Mouse (Mus musculus) neural tube, embryonic 12.5 days (tissue): ENCODE results near the gene Tmem178. TPM values are rescaled to one million over a fixed set of nuclear protein-coding genes. Genes with fewer than 3 reads are reported as not detected.

Source experiments
- ATAC-seq: fragments of 200-750 bp; cut with Nextera tagmentation; 2 replicates; pipeline ENCODE4 v1.8.0; 2017; ENCODE audit warnings: low read depth, mild to moderate bottlenecking, moderate TSS enrichment, moderate library complexity; ENCODE audit not compliant: low FRiP score
- H3K27ac ChIP-seq: fragments of 300-500 bp; sonication (generic); 2 replicates; pipeline ENCODE4 v1.5.1; 2016
- H3K27me3 ChIP-seq: fragments of 300-500 bp; sonication (generic); replicated peaks from 2 replicates; pipeline ENCODE4 v1.6.1; 2016; ENCODE audit warnings: mild to moderate bottlenecking
- H3K36me3 ChIP-seq: fragments of 300-500 bp; sonication (generic); 2 replicates; pipeline ENCODE4 v1.6.1; 2016; ENCODE audit warnings: mild to moderate bottlenecking
- H3K4me1 ChIP-seq: fragments of 300-500 bp; sonication (generic); 2 replicates; pipeline ENCODE4 v1.6.1; 2016
- H3K4me2 ChIP-seq: fragments of 300-500 bp; sonication (generic); replicated peaks from 2 replicates; pipeline ENCODE4 v1.6.1; 2016; ENCODE audit warnings: mild to moderate bottlenecking
- H3K4me3 ChIP-seq: fragments of 300-500 bp; sonication (generic); 2 replicates; pipeline ENCODE4 v1.5.1; 2016
- H3K9ac ChIP-seq: fragments of 300-500 bp; sonication (generic); 2 replicates; pipeline ENCODE4 v1.6.1; 2016; ENCODE audit warnings: mild to moderate bottlenecking
- H3K9me3 ChIP-seq: fragments of 300-500 bp; sonication (generic); 2 replicates; pipeline ENCODE4 v1.6.1; 2016; ENCODE audit warnings: mild to moderate bottlenecking
- WGBS: fragments of 180-500 bp; shearing (Covaris S2); methylation state at CpG from one replicate; pipeline ENCODE4 v1.1.7; 2016; 5-methylcytosine and 5-hydroxymethylcytosine counted together
- polyA plus RNA-seq: library from polyadenylated mRNA; unstranded; fragments of >200 nt; fragmentation: Nextera tagmentation; extraction: Ambion mirVana; gene quantifications from 2 replicates; pipeline ENCODE4 v1.2.1, GENCODE M21; 2016

The Tmem178 gene
- polyA plus RNA-seq, 1 experiment from 2014 or later: 30.7 TPM

DNA sequence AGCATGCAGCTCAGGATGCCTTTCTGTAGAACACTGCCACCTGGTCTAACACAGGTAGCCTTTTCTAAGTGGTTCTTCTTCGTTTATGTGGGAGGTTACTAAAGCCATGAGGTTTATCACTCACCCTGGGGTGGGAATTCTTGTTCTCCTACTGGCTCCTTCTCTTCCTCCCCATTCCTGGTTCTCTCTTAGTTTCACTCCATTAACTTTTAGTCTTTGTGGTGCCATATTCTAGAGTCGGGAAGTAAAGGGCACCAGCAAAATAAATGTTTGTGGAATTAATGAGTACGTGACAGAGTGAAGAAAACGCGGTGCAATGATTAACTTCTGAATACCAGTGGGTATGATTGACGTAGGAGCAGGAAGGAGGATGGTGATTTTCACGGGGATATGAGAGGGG is 28.5 kb downstream of the Tmem178 start:
- H3K4me2 ChIP-seq: no peak overlapping the region
- no peak overlapping the region for H3K9ac ChIP-seq
- no peak for ATAC-seq
- H3K27ac ChIP-seq: no peak overlapping the region
- no peaks in the 10 kb centered on the region for H3K9me3 ChIP-seq
- WGBS: 74% methylated on average over 7 of the region's 7 CpGs
- H3K4me1 ChIP-seq: peaks cover 34% of the 10 kb centered on the region
- H3K36me3 ChIP-seq: no peaks in the 10 kb centered on the region
- no peak overlapping the region for H3K4me3 ChIP-seq
- H3K27me3 ChIP-seq: no peaks in the 10 kb centered on the region

DNA sequence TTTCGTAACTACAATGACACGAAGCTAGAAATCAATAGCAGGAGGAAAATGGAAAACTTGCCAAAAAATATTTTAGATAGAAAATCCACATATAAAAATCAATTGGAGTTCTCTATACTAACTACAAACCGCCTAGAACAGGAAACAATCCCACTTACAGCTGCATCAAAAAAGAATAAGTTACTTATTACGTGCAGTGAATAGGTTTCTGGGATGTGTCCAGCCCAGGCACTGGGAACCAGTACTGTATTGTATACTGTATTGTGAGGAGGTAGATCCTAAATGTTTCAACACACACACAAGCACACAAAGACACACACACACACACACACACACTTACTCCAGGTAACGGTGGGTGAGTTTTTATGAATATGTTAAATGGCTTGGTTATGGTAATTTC is 32.8 kb downstream of the Tmem178 start:
- Histone ChIP-seq H3K4me3 (no peak overlapping the region), H3K27me3 (no peaks in the 10 kb centered on the region), H3K27ac (no peak overlapping the region), H3K9ac (no peak overlapping the region), H3K9me3 (no peaks in the 10 kb centered on the region), H3K4me2 (no peak overlapping the region), H3K36me3 (no peaks in the 10 kb centered on the region), H3K4me1 (peaks cover 5% of the 10 kb centered on the region; the same call in 1 of the 2 replicates)
- ATAC-seq: no peak
- 87% methylated on average over 5 of the region's 5 CpGs for WGBS

DNA sequence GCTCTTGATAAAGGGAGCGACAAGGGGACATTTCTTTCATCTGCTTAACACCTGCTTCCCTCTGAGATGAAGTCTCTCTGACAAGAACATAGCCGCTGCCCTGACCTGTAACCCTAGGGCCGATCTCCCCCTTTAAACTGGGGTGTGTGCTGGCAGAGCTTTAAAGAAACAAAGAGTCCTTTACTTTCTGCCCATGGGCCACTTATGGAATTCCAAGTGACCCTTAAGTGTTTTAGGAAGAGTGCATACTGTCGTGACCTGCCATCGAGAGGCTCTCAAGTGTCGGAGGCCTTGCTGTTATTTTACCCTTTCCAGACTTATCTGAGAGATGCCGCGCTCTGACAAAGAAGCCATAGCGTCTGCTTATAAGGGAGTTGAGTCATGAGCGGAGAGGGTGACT is 35.7 kb downstream of the Tmem178 start:
- Histone ChIP-seq H3K4me1 (peaks cover 7% of the 10 kb centered on the region; the same call in 1 of the 2 replicates), H3K36me3 (no peaks in the 10 kb centered on the region), H3K27me3 (no peaks in the 10 kb centered on the region), H3K4me2 (no peak overlapping the region), H3K9me3 (no peaks in the 10 kb centered on the region), H3K27ac (no peak overlapping the region), H3K4me3 (no peak overlapping the region), H3K9ac (no peak overlapping the region)
- ATAC-seq: no peak
- 76% methylated on average over 10 of the region's 10 CpGs for WGBS

DNA sequence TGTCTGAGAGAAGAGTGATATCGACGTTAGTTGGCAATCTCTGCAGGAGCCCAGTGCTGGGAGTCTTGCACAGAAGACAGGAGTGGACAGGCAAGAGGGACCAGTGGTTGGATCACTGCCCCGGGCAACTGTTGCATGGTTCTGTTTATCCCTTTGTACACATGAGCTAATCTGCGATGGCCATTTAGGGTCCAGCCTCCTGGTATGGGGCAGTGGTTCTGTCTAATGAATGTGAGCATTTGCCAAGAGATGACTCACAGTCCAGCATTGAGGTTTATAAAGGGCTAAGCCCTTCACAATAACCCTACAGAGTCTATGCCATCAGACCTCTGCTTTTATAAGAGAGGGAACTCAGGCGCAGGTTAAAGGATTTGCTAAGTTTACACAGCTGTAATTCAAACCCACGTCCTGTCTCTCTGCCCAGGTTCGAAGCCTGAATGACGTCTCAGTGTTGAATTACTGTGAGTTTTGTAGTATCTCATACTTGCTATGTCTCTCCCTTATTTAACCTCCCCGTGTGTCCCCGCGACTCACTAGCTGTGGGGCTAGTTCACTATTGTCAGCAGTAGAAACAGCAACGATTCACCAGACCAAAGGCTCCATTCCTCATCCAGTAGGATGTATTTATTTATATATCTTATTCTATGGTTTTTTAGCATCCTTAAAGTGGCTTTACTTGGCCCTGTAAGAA is 37.4 kb downstream of the Tmem178 start:
- ATAC-seq: peak; percentile 25; the same call in 1 of the 2 replicates
- H3K4me1 ChIP-seq: peaks cover 7% of the 10 kb centered on the region; the same call in 1 of the 2 replicates
- no peak overlapping the region for H3K4me2 ChIP-seq
- 75% methylated on average over 12 of the region's 12 CpGs for WGBS
- no peaks in the 10 kb centered on the region for H3K9me3 ChIP-seq
- H3K36me3 ChIP-seq: no peaks in the 10 kb centered on the region
- H3K27ac ChIP-seq: no peak overlapping the region
- no peak overlapping the region for H3K4me3 ChIP-seq
- no peak overlapping the region for H3K9ac ChIP-seq
- no peaks in the 10 kb centered on the region for H3K27me3 ChIP-seq

DNA sequence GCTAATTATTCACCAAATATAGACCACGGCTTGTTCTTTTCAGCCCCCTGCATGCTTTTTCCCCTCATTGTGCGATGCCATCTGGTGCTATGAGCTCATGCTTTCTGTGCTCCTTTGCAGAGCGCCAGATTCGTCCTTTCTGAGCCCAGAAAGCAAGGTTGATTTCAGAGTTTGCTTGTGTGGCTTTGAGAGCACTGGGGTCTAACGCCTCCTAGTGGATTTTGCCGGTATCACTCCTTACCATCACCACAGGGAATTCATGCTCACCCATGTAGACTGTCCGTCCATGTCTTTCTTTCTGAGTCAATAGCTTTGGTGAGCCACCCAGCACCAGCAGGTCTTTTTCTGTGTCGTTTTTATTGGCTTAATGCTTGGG is 38.0 kb downstream of the Tmem178 start:
- H3K36me3 ChIP-seq: no peaks in the 10 kb centered on the region
- no peak overlapping the region for H3K27ac ChIP-seq
- no peak overlapping the region for H3K9ac ChIP-seq
- H3K9me3 ChIP-seq: no peaks in the 10 kb centered on the region
- ATAC-seq: peak; percentile 80
- H3K4me3 ChIP-seq: no peak overlapping the region
- peaks cover 7% of the 10 kb centered on the region; the same call in 1 of the 2 replicates for H3K4me1 ChIP-seq
- H3K4me2 ChIP-seq: no peak overlapping the region
- no peaks in the 10 kb centered on the region for H3K27me3 ChIP-seq
- 13% methylated on average over 8 of the region's 8 CpGs for WGBS

GRCm38 (mm10) chr17:80982976-80983375 is 38.5 kb downstream of the Tmem178 start:
- Histone ChIP-seq H3K4me3 (no peak overlapping the region), H3K4me2 (no peak overlapping the region), H3K27me3 (no peaks in the 10 kb centered on the region), H3K9me3 (no peaks in the 10 kb centered on the region), H3K9ac (no peak overlapping the region), H3K27ac (no peak overlapping the region), H3K36me3 (no peaks in the 10 kb centered on the region), H3K4me1 (peaks cover 7% of the 10 kb centered on the region; the same call in 1 of the 2 replicates)
- 84% methylated on average over 10 of the region's 10 CpGs for WGBS
- ATAC-seq: no peak

GRCm38 (mm10) chr17:80991535-80992127 is 47.2 kb downstream of the Tmem178 start:
- H3K4me2 ChIP-seq: no peak overlapping the region
- ATAC-seq: no peak
- 85% methylated on average over 8 of the region's 8 CpGs for WGBS
- H3K4me1 ChIP-seq: peaks cover 9% of the 10 kb centered on the region; the same call in 1 of the 2 replicates
- no peak overlapping the region for H3K9ac ChIP-seq
- no peaks in the 10 kb centered on the region for H3K27me3 ChIP-seq
- H3K4me3 ChIP-seq: no peak overlapping the region
- H3K9me3 ChIP-seq: 0 out of 2 replicates have a peak, but pooled peaks cover 3% of the 10 kb centered on the region
- H3K27ac ChIP-seq: no peak overlapping the region
- H3K36me3 ChIP-seq: peaks cover 2% of the 10 kb centered on the region; the same call in 1 of the 2 replicates

DNA sequence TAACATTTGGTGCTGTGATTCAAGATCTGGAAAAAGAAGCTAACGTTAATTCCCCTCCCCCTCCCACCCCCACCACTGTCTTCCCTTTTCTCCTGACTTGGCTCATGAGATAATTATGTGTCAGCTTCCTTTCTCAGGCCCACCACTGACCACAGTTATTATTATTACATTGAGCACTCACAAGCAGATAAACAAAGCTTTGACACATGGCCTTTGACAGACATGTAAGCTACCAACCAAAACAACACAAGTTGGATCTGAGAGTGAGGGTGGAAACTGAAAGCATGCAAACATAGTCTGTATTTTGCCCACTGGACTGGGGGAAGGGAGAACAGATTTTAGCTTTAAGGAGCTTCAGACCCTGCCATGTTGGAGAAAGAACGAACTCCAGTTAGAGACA is 52.8 kb downstream of the Tmem178 start:
- peaks cover 15% of the 10 kb centered on the region for H3K4me1 ChIP-seq
- H3K36me3 ChIP-seq: peaks cover 2% of the 10 kb centered on the region; the same call in 1 of the 2 replicates
- no peak overlapping the region for H3K9ac ChIP-seq
- H3K4me3 ChIP-seq: no peak overlapping the region
- 80% methylated on average over 2 of the region's 2 CpGs for WGBS
- H3K9me3 ChIP-seq: 0 out of 2 replicates have a peak, but pooled peaks cover 3% of the 10 kb centered on the region
- ATAC-seq: no peak
- H3K4me2 ChIP-seq: no peak overlapping the region
- no peak overlapping the region for H3K27ac ChIP-seq
- no peaks in the 10 kb centered on the region for H3K27me3 ChIP-seq

DNA sequence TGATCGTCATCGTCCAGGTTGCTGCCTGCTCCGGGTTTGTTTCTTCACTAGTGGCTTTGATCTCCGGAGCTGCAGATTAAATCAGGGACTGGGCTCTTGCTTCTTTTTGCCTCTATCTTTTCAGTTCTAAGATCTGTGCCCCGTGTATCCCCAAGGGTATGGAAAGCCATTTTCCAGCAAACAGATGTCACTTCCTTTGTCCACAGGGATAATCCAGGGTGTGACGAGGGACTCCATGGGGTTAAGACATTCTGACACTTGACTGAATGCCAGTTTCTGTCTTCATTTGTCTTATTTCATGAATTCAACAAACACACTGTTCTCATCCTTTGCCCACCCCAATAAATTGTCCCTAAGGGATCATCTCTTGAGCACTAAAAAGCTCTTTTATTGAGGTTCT is 54.5 kb downstream of the Tmem178 start:
- H3K36me3 ChIP-seq: peaks cover 2% of the 10 kb centered on the region; the same call in 1 of the 2 replicates
- peaks cover 10% of the 10 kb centered on the region; the same call in 1 of the 2 replicates for H3K4me1 ChIP-seq
- ATAC-seq: no peak

GRCm38 (mm10) chr17:81001010-81001409 is 56.6 kb downstream of the Tmem178 start:
- no peak for ATAC-seq
- Histone ChIP-seq H3K4me3 (no peak overlapping the region), H3K27me3 (no peaks in the 10 kb centered on the region), H3K9ac (no peak overlapping the region), H3K9me3 (0 out of 2 replicates have a peak, but pooled peaks cover 3% of the 10 kb centered on the region), H3K4me1 (peaks cover 16% of the 10 kb centered on the region), H3K4me2 (no peak overlapping the region), H3K27ac (no peak overlapping the region), H3K36me3 (peaks cover 2% of the 10 kb centered on the region; the same call in 1 of the 2 replicates)
- 71% methylated on average over 12 of the region's 12 CpGs for WGBS

More for the DNA sequence above, 54.5 kb downstream of the Tmem178 start:
- H3K27me3 ChIP-seq: no peaks in the 10 kb centered on the region
- no peak overlapping the region for H3K4me3 ChIP-seq
- no peak overlapping the region for H3K4me2 ChIP-seq
- H3K27ac ChIP-seq: no peak overlapping the region
- no peak overlapping the region for H3K9ac ChIP-seq
- 0 out of 2 replicates have a peak, but pooled peaks cover 3% of the 10 kb centered on the region for H3K9me3 ChIP-seq
- WGBS: 59% methylated on average over 6 of the region's 6 CpGs

- no peak overlapping the region for H3K27ac ChIP-seq
- H3K4me1 ChIP-seq: peaks cover 16% of the 10 kb centered on the region
- no peak overlapping the region for H3K4me3 ChIP-seq
- no peak overlapping the region for H3K9ac ChIP-seq
- 74% methylated on average over 4 of the region's 4 CpGs for WGBS
- ATAC-seq: no peak
- no peak overlapping the region for H3K4me2 ChIP-seq
- no peaks in the 10 kb centered on the region for H3K27me3 ChIP-seq
- no peaks in the 10 kb centered on the region for H3K36me3 ChIP-seq
- no peaks in the 10 kb centered on the region for H3K9me3 ChIP-seq
Observed at GRCm38 (mm10) chr17:81001647-81002046, 57.2 kb downstream of the Tmem178 start.

DNA sequence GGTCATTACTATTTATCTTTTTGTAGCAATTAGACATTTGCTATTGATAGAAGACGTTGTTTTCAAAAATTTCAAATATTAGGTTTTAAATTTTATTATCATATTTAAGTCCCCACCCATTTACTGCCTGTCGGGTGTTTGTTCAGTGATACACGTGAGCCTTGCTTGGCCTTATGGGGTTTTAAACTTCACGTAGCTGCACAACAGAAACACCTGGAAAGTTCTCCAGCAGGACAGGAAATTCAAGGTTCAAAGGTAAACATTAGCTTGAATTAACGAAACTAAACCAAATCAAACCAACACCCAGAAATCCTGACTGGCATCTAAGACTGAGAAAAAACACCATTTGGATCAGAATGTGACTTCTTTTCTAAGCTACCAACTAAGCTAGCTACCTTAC is 57.7 kb downstream of the Tmem178 start:
- Histone ChIP-seq H3K4me2 (no peak overlapping the region), H3K9ac (no peak overlapping the region), H3K27me3 (no peaks in the 10 kb centered on the region), H3K4me3 (no peak overlapping the region), H3K4me1 (peaks cover 16% of the 10 kb centered on the region), H3K27ac (no peak overlapping the region), H3K36me3 (no peaks in the 10 kb centered on the region), H3K9me3 (no peaks in the 10 kb centered on the region)
- ATAC-seq: no peak
- WGBS: 86% methylated on average over 5 of the region's 5 CpGs
